Mouse (Mus musculus): Measurements from ENCODE around the gene Capn15. TPM values are rescaled to one million over a fixed set of nuclear protein-coding genes. Genes with fewer than 3 reads are reported as not detected.

The Capn15 gene
- polyA plus RNA-seq, 1 experiment from 2014 or later = 27.6 TPM

DNA sequence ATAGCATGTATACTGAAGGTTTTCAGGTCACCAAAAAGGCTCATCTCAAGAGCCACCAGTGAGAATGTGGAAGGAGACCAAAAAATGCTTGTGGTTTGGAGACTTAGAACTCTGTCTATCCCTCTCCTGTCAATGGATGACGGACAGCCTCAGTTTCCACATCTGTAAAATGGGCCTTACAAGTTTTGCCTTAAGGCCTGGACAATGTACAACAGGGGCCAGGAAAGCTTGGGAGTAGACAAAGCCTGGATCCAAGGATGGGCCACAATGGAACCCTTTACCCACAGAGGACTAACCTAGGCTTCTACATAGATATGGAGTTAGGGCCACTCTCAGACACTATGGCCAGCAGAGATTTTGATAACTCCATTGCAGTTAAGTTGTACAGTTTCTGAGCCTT, 1.5 kb downstream of the Capn15 start:
- no peak for DNase-seq (ENCODE audit: low spot score)
- Histone ChIP-seq H3K9me3 (replicated peaks) (no peaks in the 10 kb centered on the region), H3K4me1 (peaks cover 32% of the 10 kb centered on the region), H3K27ac (replicated peaks) (no peak overlapping the region), H3K4me3 (peak overlapping the region; percentile 90), H3K36me3 (peaks cover 13% of the 10 kb centered on the region), H3K27me3 (ENCODE audit: low read depth, poor library complexity, severe bottlenecking) (no peaks in the 10 kb centered on the region)
- 92% methylated on average over 1 of the region's 1 CpGs for WGBS

DNA sequence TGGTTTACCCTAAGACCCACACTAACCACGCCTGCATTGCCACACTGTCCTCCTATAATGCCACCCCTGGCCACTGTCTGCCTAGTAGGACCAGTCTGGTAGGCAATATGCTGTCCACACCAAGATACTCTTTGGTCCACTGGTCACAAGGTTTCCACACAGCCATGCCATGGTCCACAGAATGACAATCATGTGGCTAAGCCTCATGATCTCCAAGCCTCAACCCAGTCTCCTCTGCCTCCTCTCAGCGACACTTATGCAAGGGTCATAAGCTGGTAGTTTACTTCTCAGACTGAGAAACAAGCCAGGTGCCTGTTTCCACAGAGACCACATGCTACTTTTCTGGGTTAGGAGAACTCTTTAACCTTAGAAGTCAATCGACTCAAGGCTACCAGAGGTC, 2.7 kb downstream of the Capn15 start:
- WGBS = 95% methylated on average over 3 of the region's 3 CpGs
- H3K4me3 ChIP-seq = no peak overlapping the region
- peaks cover 9% of the 10 kb centered on the region for H3K36me3 ChIP-seq
- peaks cover 32% of the 10 kb centered on the region for H3K4me1 ChIP-seq
- H3K27ac ChIP-seq (replicated peaks) = no peak overlapping the region
- DNase-seq (ENCODE audit: low spot score) = no peak
- no peaks in the 10 kb centered on the region for H3K27me3 ChIP-seq (ENCODE audit: low read depth, poor library complexity, severe bottlenecking)
- H3K9me3 ChIP-seq (replicated peaks) = no peaks in the 10 kb centered on the region

DNA sequence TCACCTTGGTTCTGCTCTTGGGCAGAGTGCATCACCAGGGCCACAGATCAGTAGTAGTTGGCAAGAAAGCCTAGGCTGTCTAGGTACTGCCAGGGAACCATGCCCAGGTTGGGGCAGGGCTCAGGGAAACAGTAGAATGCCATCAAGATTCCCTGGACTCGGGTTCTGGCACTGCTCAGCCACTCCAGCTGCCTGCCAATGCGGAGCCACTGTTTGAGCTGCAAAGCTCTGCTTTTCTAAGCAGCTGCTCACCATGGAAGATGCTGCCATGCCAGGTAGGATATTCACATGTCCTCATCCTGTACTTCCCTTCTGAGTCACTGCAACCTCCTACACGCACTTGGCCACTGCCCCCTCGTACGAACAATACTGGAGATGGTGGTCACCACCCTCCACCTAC, 4.7 kb downstream of the Capn15 start:
- WGBS = 91% methylated on average over 5 of the region's 5 CpGs
- Histone ChIP-seq H3K27ac (replicated peaks) (no peak overlapping the region), H3K36me3 (peaks cover 10% of the 10 kb centered on the region), H3K4me3 (no peak overlapping the region), H3K4me1 (peaks cover 24% of the 10 kb centered on the region), H3K27me3 (ENCODE audit: low read depth, poor library complexity, severe bottlenecking) (no peaks in the 10 kb centered on the region), H3K9me3 (replicated peaks) (no peaks in the 10 kb centered on the region)
- no peak for DNase-seq (ENCODE audit: low spot score)

- Histone ChIP-seq H3K9me3 (replicated peaks) (no peaks in the 10 kb centered on the region), H3K27ac (replicated peaks) (no peak overlapping the region), H3K36me3 (peaks cover 10% of the 10 kb centered on the region), H3K4me3 (no peak overlapping the region), H3K4me1 (peaks cover 23% of the 10 kb centered on the region), H3K27me3 (ENCODE audit: low read depth, poor library complexity, severe bottlenecking) (no peaks in the 10 kb centered on the region)
- no peak for DNase-seq (ENCODE audit: low spot score)
- 97% methylated on average over 5 of the region's 5 CpGs for whole genome bisulfite sequencing
Observed at GRCm38 (mm10) chr17:25979829-25980738, 5.5 kb downstream of the Capn15 start.

GRCm38 (mm10) chr17:25970954-25971707, 14.5 kb downstream of the Capn15 start:
- no peak overlapping the region for H3K4me3 ChIP-seq
- no peaks in the 10 kb centered on the region for H3K9me3 ChIP-seq (replicated peaks)
- H3K27me3 ChIP-seq (ENCODE audit: low read depth, poor library complexity, severe bottlenecking) = no peaks in the 10 kb centered on the region
- peaks cover 19% of the 10 kb centered on the region for H3K36me3 ChIP-seq
- 93% methylated on average over 4 of the region's 4 CpGs for WGBS
- H3K27ac ChIP-seq (replicated peaks) = no peak overlapping the region
- H3K4me1 ChIP-seq = no peaks in the 10 kb centered on the region
- DNase-seq (ENCODE audit: low spot score) = no peak

- 96% methylated on average over 9 of the region's 9 CpGs for WGBS
- no peaks in the 10 kb centered on the region for H3K4me1 ChIP-seq
- no peaks in the 10 kb centered on the region for H3K27me3 ChIP-seq (ENCODE audit: low read depth, poor library complexity, severe bottlenecking)
- no peak for DNase-seq (ENCODE audit: low spot score)
- H3K4me3 ChIP-seq = no peak overlapping the region
- H3K36me3 ChIP-seq = peaks cover 22% of the 10 kb centered on the region
- H3K27ac ChIP-seq (replicated peaks) = no peak overlapping the region
- H3K9me3 ChIP-seq (replicated peaks) = no peaks in the 10 kb centered on the region
Observed at GRCm38 (mm10) chr17:25970448-25970847, 15.1 kb downstream of the Capn15 start.

DNA sequence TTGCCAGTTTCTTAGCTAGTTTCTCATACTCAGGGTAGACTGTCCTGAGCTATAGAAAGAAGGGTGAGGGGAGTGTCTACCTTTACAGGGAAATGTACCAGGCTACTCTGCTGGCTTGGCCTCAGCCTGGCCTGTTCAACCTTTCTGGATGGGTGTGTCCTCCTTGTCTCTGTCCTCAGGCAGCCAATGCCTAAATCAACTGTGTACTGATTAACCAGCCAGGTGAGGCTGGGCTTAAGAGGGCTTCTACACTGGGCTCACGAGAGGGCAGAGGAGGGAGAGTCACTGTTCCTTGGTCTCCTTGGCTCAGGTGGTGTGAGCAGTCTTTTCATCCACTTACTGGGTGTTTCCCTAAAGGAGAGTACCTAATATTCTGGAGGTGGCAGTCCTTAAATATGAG, 17.4 kb downstream of the Capn15 start:
- H3K4me1 ChIP-seq = no peaks in the 10 kb centered on the region
- peaks cover 45% of the 10 kb centered on the region for H3K36me3 ChIP-seq
- DNase-seq (ENCODE audit: low spot score) = no peak
- WGBS = 79% methylated on average over 1 of the region's 1 CpGs
- H3K27me3 ChIP-seq (ENCODE audit: low read depth, poor library complexity, severe bottlenecking) = no peaks in the 10 kb centered on the region
- H3K27ac ChIP-seq (replicated peaks) = no peak overlapping the region
- H3K9me3 ChIP-seq (replicated peaks) = no peaks in the 10 kb centered on the region
- H3K4me3 ChIP-seq = no peak overlapping the region

DNA sequence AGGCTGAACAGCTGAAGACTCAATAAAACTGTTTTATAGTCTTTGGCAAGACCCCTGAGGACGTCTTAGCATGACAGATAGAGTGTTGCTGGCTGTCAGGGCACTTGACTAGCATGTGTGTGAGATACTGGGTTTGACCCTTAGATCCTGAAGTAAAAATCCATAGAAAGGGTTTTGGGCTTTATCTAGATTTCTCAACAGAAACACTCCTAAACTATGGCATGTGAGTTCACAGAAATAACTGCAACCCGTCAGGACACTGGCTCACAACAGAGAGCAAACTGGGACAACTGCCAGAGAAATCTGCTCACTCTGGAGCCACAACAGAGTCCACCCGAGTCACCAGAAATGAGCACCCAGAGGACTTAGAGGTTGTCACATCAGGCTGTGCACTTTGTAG, 17.9 kb downstream of the Capn15 start:
- Histone ChIP-seq H3K27me3 (ENCODE audit: low read depth, poor library complexity, severe bottlenecking) (no peaks in the 10 kb centered on the region), H3K4me3 (no peak overlapping the region), H3K27ac (replicated peaks) (no peak overlapping the region), H3K4me1 (no peaks in the 10 kb centered on the region), H3K36me3 (peaks cover 45% of the 10 kb centered on the region), H3K9me3 (replicated peaks) (no peaks in the 10 kb centered on the region)
- no peak for DNase-seq (ENCODE audit: low spot score)
- WGBS = 90% methylated on average over 3 of the region's 3 CpGs

- Histone ChIP-seq H3K4me3 (no peak overlapping the region), H3K36me3 (peaks cover 68% of the 10 kb centered on the region), H3K27ac (replicated peaks) (0 out of 2 replicates have a peak overlapping the region, but pooled peaks have one; percentile 4), H3K4me1 (no peaks in the 10 kb centered on the region), H3K27me3 (ENCODE audit: low read depth, poor library complexity, severe bottlenecking) (no peaks in the 10 kb centered on the region), H3K9me3 (replicated peaks) (no peaks in the 10 kb centered on the region)
- 90% methylated on average over 7 of the region's 7 CpGs for WGBS
- DNase-seq (ENCODE audit: low spot score) = no peak
Observed at GRCm38 (mm10) chr17:25964271-25964670, 21.3 kb downstream of the Capn15 start.

GRCm38 (mm10) chr17:25962413-25962905, 23.1 kb downstream of the Capn15 start:
- WGBS = 93% methylated on average over 7 of the region's 7 CpGs
- H3K4me1 ChIP-seq = no peaks in the 10 kb centered on the region
- H3K27ac ChIP-seq (replicated peaks) = no peak overlapping the region
- no peaks in the 10 kb centered on the region for H3K27me3 ChIP-seq (ENCODE audit: low read depth, poor library complexity, severe bottlenecking)
- H3K9me3 ChIP-seq (replicated peaks) = no peaks in the 10 kb centered on the region
- H3K4me3 ChIP-seq = no peak overlapping the region
- H3K36me3 ChIP-seq = peaks cover 85% of the 10 kb centered on the region
- DNase-seq (ENCODE audit: low spot score) = no peak

DNA sequence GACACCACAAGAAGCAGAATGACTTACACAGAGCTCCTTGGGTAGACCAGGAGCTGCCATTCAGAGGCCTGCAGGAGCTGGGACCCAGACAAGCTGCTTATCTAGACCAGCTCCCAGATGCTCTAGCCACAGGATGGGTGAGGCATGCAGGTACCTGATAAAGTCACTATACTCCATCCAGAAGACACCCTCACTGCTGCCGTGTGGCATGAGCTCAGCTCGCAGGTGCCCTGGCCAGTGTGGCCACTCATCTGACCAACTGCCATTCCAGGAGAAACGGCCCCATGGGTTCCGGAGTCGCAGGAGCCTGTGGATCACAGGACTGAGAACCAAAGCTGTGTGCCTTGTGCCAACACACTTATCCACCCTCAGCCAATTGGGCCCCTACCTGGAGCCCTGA, 24.0 kb downstream of the Capn15 start:
- H3K27ac ChIP-seq (replicated peaks) = no peak overlapping the region
- DNase-seq (ENCODE audit: low spot score) = no peak
- no peaks in the 10 kb centered on the region for H3K27me3 ChIP-seq (ENCODE audit: low read depth, poor library complexity, severe bottlenecking)
- H3K9me3 ChIP-seq (replicated peaks) = no peaks in the 10 kb centered on the region
- H3K4me1 ChIP-seq = 0 out of 2 replicates have a peak, but pooled peaks cover 2% of the 10 kb centered on the region
- H3K36me3 ChIP-seq = peaks cover 89% of the 10 kb centered on the region
- no peak overlapping the region for H3K4me3 ChIP-seq
- 94% methylated on average over 5 of the region's 5 CpGs for WGBS

DNA sequence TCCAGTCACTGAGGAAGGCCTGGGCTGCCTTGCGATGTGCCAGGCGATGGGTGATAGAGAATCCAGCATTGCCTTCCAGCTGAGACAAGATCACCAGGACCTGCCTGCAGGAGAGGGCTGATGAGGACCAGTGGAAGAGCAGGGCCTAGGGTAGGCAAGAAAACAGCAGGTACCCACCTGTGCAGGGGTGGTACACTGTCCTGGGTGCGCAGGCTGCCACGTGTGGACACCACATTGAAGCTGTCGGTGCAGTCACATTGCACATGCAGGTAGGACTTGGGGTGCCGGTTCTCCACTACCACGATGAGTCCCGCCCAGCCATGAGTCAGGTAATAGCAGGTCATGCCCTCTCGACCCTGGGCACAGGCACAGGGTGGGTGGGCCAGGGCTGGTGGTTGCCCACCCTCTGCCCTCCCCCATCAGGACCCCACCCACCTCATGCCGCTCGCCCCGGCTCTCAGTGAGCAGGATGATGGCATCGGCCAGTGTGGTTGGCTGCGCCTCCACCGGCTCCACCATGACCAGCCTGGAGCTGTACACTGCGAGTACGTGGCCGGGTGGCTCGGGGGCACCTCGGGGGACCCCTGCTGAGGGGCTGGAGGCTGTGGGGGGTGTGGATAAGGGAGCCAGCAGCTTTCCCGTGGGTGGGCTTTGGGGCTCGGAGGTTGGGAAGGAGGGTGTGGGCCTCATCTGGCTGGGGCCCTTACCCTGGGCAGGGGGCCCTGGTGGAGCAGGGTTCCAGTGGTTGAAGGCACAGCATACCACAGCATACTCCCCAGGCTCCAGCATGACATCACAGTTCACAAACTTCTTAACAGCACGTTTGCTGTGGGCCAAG, 25.7 kb downstream of the Capn15 start:
- Histone ChIP-seq H3K27ac (replicated peaks) (no peak overlapping the region), H3K36me3 (peaks cover 77% of the 10 kb centered on the region), H3K4me3 (no peak overlapping the region), H3K9me3 (replicated peaks) (no peaks in the 10 kb centered on the region), H3K27me3 (ENCODE audit: low read depth, poor library complexity, severe bottlenecking) (0 out of 2 replicates have a peak, but pooled peaks cover under 1% of the 10 kb centered on the region), H3K4me1 (0 out of 2 replicates have a peak, but pooled peaks cover 2% of the 10 kb centered on the region)
- 97% methylated on average over 23 of the region's 23 CpGs for WGBS
- no peak for DNase-seq (ENCODE audit: low spot score)
